Mouse (Mus musculus) gastrocnemius, postnatal 36 days (tissue): Measurements from ENCODE around the gene Plekhh1. TPM values are rescaled to one million over a fixed set of nuclear protein-coding genes. Genes with fewer than 3 reads are reported as not detected.

Experiments
- DNase-seq, 2 experiments: peaks; one replicate each; pipeline ENCODE4 v3.0.0; 2022
- intact Hi-C: fragments of 180-260 bp; cut with DNase I; formaldehyde crosslinking; loops from one replicate; pipeline ENCODE4 v1.15.1; 2025
- total RNA-seq, 2 experiments: library from RNA; stranded (reverse); gene quantifications; 2 replicates each; pipeline ENCODE4 v1.2.3; 2021

Gene Plekhh1
- total RNA-seq, 2 experiments from 2014 or later, result 1.1 to 1.3 TPM

GRCm38 (mm10) chr12:79068306-79068705, 39.3 kb downstream of the Plekhh1 start:
- no peak for DNase-seq
- intact Hi-C loops, result no loop called here

DNA sequence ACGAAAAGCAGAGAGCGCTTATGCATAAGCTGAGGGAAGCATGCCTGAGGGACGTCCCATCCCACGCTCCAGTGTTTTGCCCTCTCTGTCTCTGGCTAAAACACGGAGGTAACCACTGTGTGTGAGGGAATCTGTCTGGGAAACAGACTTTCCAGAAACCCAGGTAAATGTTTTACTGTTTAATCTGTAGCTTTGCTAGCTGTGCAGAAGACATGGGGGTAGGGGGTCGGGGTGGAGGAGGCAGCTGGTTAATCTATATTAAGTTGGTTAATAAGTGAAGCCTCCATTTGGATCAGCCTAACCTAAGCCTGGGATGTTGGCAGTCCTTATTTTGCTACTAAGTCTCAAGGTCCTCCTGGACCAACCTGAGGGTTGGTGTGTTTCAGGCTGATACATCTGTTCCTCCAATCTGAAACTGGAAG, 40.2 kb downstream of the Plekhh1 start:
- intact Hi-C loops, result no loop called here
- no peak for DNase-seq

GRCm38 (mm10) chr12:79069916-79070315, 41.0 kb downstream of the Plekhh1 start:
- intact Hi-C loops, result no loop called here
- DNase-seq, result no peak

GRCm38 (mm10) chr12:79070736-79071333, 41.9 kb downstream of the Plekhh1 start:
- intact Hi-C loops, result no loop called here
- DNase-seq, result no peak

GRCm38 (mm10) chr12:79072576-79072975, 43.6 kb downstream of the Plekhh1 start:
- no peak for DNase-seq
- intact Hi-C loops, result no loop called here

GRCm38 (mm10) chr12:79073362-79073761, 44.4 kb downstream of the Plekhh1 start:
- intact Hi-C loops, result no loop called here

DNA sequence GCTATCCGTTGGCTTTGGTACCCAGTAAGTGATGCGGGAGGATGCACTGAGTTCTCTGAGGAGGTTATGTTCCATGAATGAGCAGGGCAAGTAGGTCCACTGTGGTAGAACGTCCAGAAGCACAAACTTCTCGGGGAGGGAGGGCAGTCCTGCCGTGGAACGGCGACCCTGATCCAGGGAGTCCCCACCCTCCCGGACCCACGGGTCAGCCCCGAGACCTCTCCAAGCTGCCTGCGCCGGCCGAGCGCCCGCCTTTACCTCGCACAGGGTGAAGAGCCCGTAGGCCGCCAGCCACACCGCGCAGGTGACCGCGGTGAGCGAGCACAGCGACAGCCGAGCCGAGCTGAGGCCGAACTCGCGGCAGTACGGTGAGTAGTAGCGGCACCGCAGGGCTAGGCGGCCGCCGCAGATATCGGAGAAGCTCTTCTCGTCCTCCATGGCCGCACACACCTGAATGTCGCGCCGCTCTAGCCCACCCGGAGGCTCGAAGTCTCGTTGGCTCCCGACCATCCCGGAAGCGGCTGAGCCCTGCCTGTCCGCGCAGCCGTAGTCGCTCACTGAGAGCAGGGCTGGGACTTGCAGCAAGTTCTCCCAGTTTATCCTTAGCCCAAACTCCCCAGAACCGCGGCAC, 60.3 kb downstream of the Plekhh1 start, which contains the start of gene Pigh:
Gene Pigh (minus strand): TSS at position 470 of the 631 bp plus-strand sequence.
- intact Hi-C loops, result no loop called here
- DNase-seq, result peak; percentile 62 to 77

More at GRCm38 (mm10) chr12:79073362-79073761, 44.4 kb downstream of the Plekhh1 start:
- DNase-seq, result no peak

- peak; percentile 48 to 51 for DNase-seq
- intact Hi-C loops, result loop anchor here (1.0 kb wide), 1 partner anchor 69 kb away; no protein-coding TSS in a partner anchor
Observed at GRCm38 (mm10) chr12:79092569-79092968, 63.6 kb downstream of the Plekhh1 start.

- no peak for DNase-seq
- intact Hi-C loops, result no loop called here
Observed at GRCm38 (mm10) chr12:79097106-79097752, 68.3 kb downstream of the Plekhh1 start.

DNA sequence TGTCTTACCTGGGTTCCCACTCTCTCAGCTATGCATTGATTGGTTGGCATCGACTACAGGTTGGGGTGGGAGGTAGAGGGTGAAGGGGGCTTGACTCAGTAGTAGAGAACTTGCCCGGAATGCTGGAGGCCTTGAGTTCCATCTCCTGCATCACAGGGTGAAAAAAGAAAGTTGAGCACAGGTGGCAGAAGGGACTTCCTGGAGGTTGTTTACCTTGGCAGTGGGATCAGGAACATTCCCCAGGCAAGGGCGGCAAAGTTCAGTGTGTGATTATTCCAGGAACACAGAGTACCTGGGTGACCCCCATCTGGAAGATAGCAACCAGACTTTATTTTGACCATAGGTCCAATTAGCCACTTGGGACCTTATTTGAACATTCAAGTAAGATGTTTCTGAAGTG, 74.8 kb downstream of the Plekhh1 start:
- intact Hi-C loops, result no loop called here
- DNase-seq, result no peak

GRCm38 (mm10) chr12:79104544-79104943, 75.6 kb downstream of the Plekhh1 start:
- no peak for DNase-seq
- intact Hi-C loops, result no loop called here

GRCm38 (mm10) chr12:79105312-79105711, 76.3 kb downstream of the Plekhh1 start:
- no peak for DNase-seq
- intact Hi-C loops, result no loop called here

DNA sequence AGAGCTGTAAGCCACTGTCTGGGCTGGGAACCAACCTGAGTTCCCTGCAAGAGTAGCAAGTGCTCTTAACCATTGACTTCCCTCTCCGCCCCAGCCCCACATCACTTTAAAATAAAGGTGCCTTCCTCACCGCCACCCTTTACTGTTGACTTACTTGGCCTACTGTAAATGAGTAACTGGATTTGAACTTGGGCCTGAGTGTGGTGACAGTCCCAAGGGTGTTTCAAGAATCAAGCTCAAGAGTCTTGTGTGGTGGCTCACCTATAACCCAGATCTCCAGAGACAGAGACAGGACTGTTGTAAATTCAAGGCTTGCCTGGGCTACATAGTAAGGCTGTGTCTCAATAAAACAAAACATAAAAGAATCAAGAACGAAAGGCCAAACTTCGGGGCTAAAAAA, 90.0 kb downstream of the Plekhh1 start:
- intact Hi-C loops, result no loop called here
- DNase-seq, result no peak

DNA sequence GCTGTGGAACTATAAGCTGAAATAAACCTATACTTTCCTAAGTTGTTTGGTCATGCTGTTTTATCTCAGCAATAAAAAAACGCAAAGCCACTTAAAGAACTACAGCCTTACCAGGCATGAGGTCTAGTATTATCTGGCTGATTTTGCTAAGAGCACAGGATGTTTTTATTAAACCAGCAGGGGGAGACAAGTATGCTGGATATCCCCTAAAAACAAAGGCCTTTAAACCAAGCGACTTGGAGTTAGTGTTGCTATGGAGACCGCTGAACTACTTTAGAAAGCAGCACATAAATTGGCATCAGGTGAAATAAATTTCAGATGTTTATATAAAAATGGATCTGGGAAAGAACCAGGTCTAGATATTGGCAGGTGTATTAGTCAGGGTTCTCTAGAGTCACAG, 93.9 kb downstream of the Plekhh1 start:
- no peak for DNase-seq
- intact Hi-C loops, result no loop called here

GRCm38 (mm10) chr12:79130299-79131177, 101.6 kb downstream of the Plekhh1 start, which contains the start of gene Arg2:
TSS of gene Arg2 (plus strand) at chr12:79130777.
- DNase-seq, result peak; percentile 20
- intact Hi-C loops, result no loop called here

Other genes starting within 250 kb of the Plekhh1 start
- gene Atp6v1d, start 167.5 kb upstream of the Plekhh1 start, total RNA-seq, result 10 to 100 TPM; 55.0 to 58.7 TPM
- gene Eif2s1, start 167.3 kb upstream of the Plekhh1 start, total RNA-seq, result 10 to 100 TPM; 33.8 to 38.3 TPM
- gene Plek2, start 122.2 kb upstream of the Plekhh1 start, total RNA-seq, result under 1 TPM in 1 of 2 experiments, not detected in 1; 0.22 TPM
- gene Tmem229b, start 21.5 kb upstream of the Plekhh1 start, total RNA-seq, result 10 to 100 TPM in 1 of 2 experiments, 1 to 10 TPM in 1; 7.0 to 10.4 TPM
- gene Pigh, start 60.5 kb downstream of the Plekhh1 start, total RNA-seq, result 1 to 10 TPM; 1.5 to 2.0 TPM
- gene Arg2, start 101.6 kb downstream of the Plekhh1 start, total RNA-seq, result not detected
- 10 to 100 TPM; 63.1 to 68.7 TPM for gene Vti1b, start 143.5 kb downstream of the Plekhh1 start, total RNA-seq
- gene Rdh11, start 163.1 kb downstream of the Plekhh1 start, total RNA-seq, result 1 to 10 TPM; 1.8 to 2.1 TPM
- under 1 TPM; 0.20 to 0.49 TPM for gene Rdh12, start 179.8 kb downstream of the Plekhh1 start, total RNA-seq